In the genomic region with DNA sequence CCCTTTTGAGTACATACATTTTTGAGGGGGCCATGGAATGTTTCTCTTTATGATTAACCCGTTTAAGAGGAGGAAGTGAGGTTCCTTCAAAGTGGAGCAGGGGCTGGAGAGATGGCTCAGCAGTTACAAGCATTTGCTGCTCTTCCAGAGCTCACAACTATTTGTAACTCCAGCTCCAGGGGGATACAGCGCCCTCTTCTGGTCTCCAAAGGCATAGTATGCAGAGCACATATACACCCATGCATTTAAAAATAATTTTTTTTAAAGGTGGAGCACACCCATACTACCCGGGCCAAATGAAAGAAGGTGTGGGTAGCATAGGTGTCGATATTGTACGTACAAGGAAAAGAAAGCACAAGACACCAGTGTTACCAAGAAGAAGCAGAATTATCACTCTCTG, we compare ENCODE assay signal across 18 mouse cellular contexts. TPM values are rescaled to one million over a fixed set of nuclear protein-coding genes. Genes with fewer than 3 reads are reported as not detected.
DNase-seq lines count a peak whose midpoint lies in the region; ATAC-seq and TF ChIP-seq lines count a peak whose summit lies in the region.
"Had no signal": no experiment of that assay in that cellular context is flagged by ENCODE, and none has a peak within 500 bp of the region (broad histone marks: within the 10 kb centered on the region; RNA-seq: fewer than 3 reads in every experiment).

No protein-coding gene starts in this region.

- no peaks in the 10 kb centered on the region for H3K9me3 ChIP-seq in lung, embryonic 14.5 days (ENCODE audit: low read depth, low read length)
- H3K9me3 ChIP-seq: limb, embryonic 15.5 days; neural tube, embryonic 12.5 days had no signal

- intact Hi-C loops in gastrocnemius, adult 2 months (cut with DNase I), result loop anchor here (10.0 kb wide), 1 partner anchor 698 kb away; no protein-coding TSS in a partner anchor

- no peak overlapping the region for H3K4me3 ChIP-seq in gastrocnemius, adult 2 months
- no peak overlapping the region for H3K4me3 ChIP-seq in lung, embryonic 14.5 days (ENCODE audit: low read depth, low read length)
- H3K4me3 ChIP-seq: limb, embryonic 15.5 days; neural tube, embryonic 12.5 days had no signal

- no peak overlapping the region for H3K27ac ChIP-seq in gastrocnemius, adult 2 months
- H3K27ac ChIP-seq in lung, embryonic 14.5 days (ENCODE audit: low read depth), result no peak overlapping the region
- H3K27ac ChIP-seq: limb, embryonic 15.5 days; neural tube, embryonic 12.5 days had no signal

- H3K36me3 ChIP-seq in lung, embryonic 14.5 days (ENCODE audit: insufficient read depth), result no peaks in the 10 kb centered on the region
- H3K36me3 ChIP-seq: limb, embryonic 15.5 days; neural tube, embryonic 12.5 days had no signal

- ATAC-seq in lung, embryonic 14.5 days (ENCODE audit: insufficient read depth), result peak; percentile 54; the same call in 1 of the 2 replicates

- no peak overlapping the region for H3K9ac ChIP-seq in lung, embryonic 14.5 days
- H3K9ac ChIP-seq: limb, embryonic 15.5 days; neural tube, embryonic 12.5 days had no signal

- H3K4me1 ChIP-seq in lung, embryonic 14.5 days (ENCODE audit: insufficient read depth), result no peaks in the 10 kb centered on the region
- H3K4me1 ChIP-seq: neural tube, embryonic 12.5 days had no signal

- H3K4me2 ChIP-seq in lung, embryonic 14.5 days, result no peak overlapping the region
- H3K4me2 ChIP-seq: limb, embryonic 15.5 days; neural tube, embryonic 12.5 days had no signal

- 60% methylated on average over 5 of the region's 5 CpGs for WGBS in lung, embryonic 14.5 days

- no peaks in the 10 kb centered on the region for H3K27me3 ChIP-seq in lung, embryonic 14.5 days (ENCODE audit: insufficient read depth, low read length)
- H3K27me3 ChIP-seq: neural tube, embryonic 12.5 days had no signal

- no peak for DNase-seq in gastrocnemius, adult 2 months
- DNase-seq in gastrocnemius, postnatal 10 days, result no peak
- peak; percentile 52 for DNase-seq in lung, embryonic 14.5 days
- DNase-seq in lung, postnatal 14 days, result no peak
- DNase-seq in R1 (ENCODE audit: low read depth, low spot score), result peak; percentile 52
- DNase-seq in forelimb bud, embryonic 11.5 days (ENCODE audit: low read depth, low spot score), result peak; percentile 37
- DNase-seq in thymus, postnatal 25 days, result no peak
- DNase-seq in left cerebral cortex, adult 11 months (ENCODE audit: low spot score), result no peak
- DNase-seq: adrenal gland, adult 8-10 months; cerebellum, adult 18-20 months; heart, postnatal 4 days; kidney, postnatal 36 days; thymus, adult 18-20 months had no signal

- TF ChIP-seq CTCF in gastrocnemius, adult 2 months (IDR thresholded peaks at IDR 0.05), result peak; percentile 6; the same call in 1 of the 2 replicates
- TF ChIP-seq CTCF in lung, embryonic 14.5 days (IDR thresholded peaks at IDR 0.05; ENCODE audit: low read depth), result peak; percentile 57

RNA-seq across cellular contexts. Expression of a gene that starts 54.7 kb away (rescaled TPM):
- total RNA-seq in gastrocnemius, adult 2 months (2021), result not detected
- not detected for total RNA-seq in gastrocnemius, postnatal 10 days (2021)
- not detected in 2 replicates for polyA plus RNA-seq in lung, embryonic 14.5 days (2014; fragmentation: Nextera tagmentation; extraction: Ambion mirVana)
- total RNA-seq: adrenal gland, adult 8-10 months; megakaryocyte, adult 5-6 weeks; MEL had no signal
- polyA plus RNA-seq: gonadal fat pad, adult 2 months; neural tube, embryonic 12.5 days had no signal

Comparison
In these comparisons a context has a peak if more than half of its experiments do, and no peak if none do; other contexts are left out.
1. DNase-seq: peak in lung, embryonic 14.5 days (single experiment), R1 (single experiment) and forelimb bud, embryonic 11.5 days (single experiment); none in gastrocnemius, adult 2 months (single experiment), gastrocnemius, postnatal 10 days (single experiment), lung, postnatal 14 days (single experiment), thymus, postnatal 25 days (single experiment) and left cerebral cortex, adult 11 months (single experiment).